Mouse (Mus musculus): Measurements from ENCODE around the gene Gstt2. TPM values are rescaled to one million over a fixed set of nuclear protein-coding genes. Genes with fewer than 3 reads are reported as not detected.
A peak's percentile ranks its signal among the peaks of the same experiment; 100 is the strongest.

Gene Gstt2
- polyA plus RNA-seq, 1 experiment from 2014 or later = 83.7 TPM

GRCm38 (mm10) chr10:75856976-75857375, 19.8 kb upstream of the Gstt2 start:
- H3K4me3 ChIP-seq (ENCODE audit: low read length) = no peak overlapping the region
- H3K36me3 ChIP-seq (ENCODE audit: control insufficient read depth, insufficient read depth, low read length) = no peaks in the 10 kb centered on the region; the same call in 1 of the 2 replicates
- H3K9ac ChIP-seq (ENCODE audit: low read depth, low read length) = no peak overlapping the region
- no peaks in the 10 kb centered on the region for H3K27me3 ChIP-seq (replicated peaks; ENCODE audit: control insufficient read depth, insufficient read depth, low read length)
- 80% methylated on average over 3 of the region's 3 CpGs for WGBS
- H3K9me3 ChIP-seq (ENCODE audit: control insufficient read depth, low read length) = no peaks in the 10 kb centered on the region
- peaks cover 27% of the 10 kb centered on the region for H3K4me1 ChIP-seq (ENCODE audit: control insufficient read depth, insufficient read depth, low read length)
- ATAC-seq = no peak
- no peak overlapping the region for H3K4me2 ChIP-seq (ENCODE audit: low read depth, low read length)
- no peak overlapping the region for H3K27ac ChIP-seq (ENCODE audit: low read length)

- Histone ChIP-seq H3K4me2 (ENCODE audit: low read depth, low read length) (no peak overlapping the region), H3K9me3 (ENCODE audit: control insufficient read depth, low read length) (no peaks in the 10 kb centered on the region), H3K27me3 (replicated peaks; ENCODE audit: control insufficient read depth, insufficient read depth, low read length) (no peaks in the 10 kb centered on the region), H3K9ac (ENCODE audit: low read depth, low read length) (no peak overlapping the region), H3K36me3 (ENCODE audit: control insufficient read depth, insufficient read depth, low read length) (no peaks in the 10 kb centered on the region; the same call in 1 of the 2 replicates), H3K27ac (ENCODE audit: low read length) (no peak overlapping the region), H3K4me1 (ENCODE audit: control insufficient read depth, insufficient read depth, low read length) (peaks cover 34% of the 10 kb centered on the region), H3K4me3 (ENCODE audit: low read length) (no peak overlapping the region)
- no peak for ATAC-seq
- WGBS = 74% methylated on average over 11 of the region's 11 CpGs
These were observed 19.1 kb upstream of the Gstt2 start for GRCm38 (mm10) chr10:75856155-75856907.

- no peak overlapping the region for H3K4me3 ChIP-seq (ENCODE audit: low read length)
- peaks cover 37% of the 10 kb centered on the region for H3K4me1 ChIP-seq (ENCODE audit: control insufficient read depth, insufficient read depth, low read length)
- no peak for ATAC-seq
- H3K27me3 ChIP-seq (replicated peaks; ENCODE audit: control insufficient read depth, insufficient read depth, low read length) = no peaks in the 10 kb centered on the region
- no peaks in the 10 kb centered on the region for H3K9me3 ChIP-seq (ENCODE audit: control insufficient read depth, low read length)
- no peak overlapping the region for H3K9ac ChIP-seq (ENCODE audit: low read depth, low read length)
- H3K27ac ChIP-seq (ENCODE audit: low read length) = no peak overlapping the region
- H3K36me3 ChIP-seq (ENCODE audit: control insufficient read depth, insufficient read depth, low read length) = no peaks in the 10 kb centered on the region; the same call in 1 of the 2 replicates
- H3K4me2 ChIP-seq (ENCODE audit: low read depth, low read length) = no peak overlapping the region
- WGBS = 85% methylated on average over 15 of the region's 15 CpGs
These were observed 18.3 kb upstream of the Gstt2 start for GRCm38 (mm10) chr10:75855416-75855981.

- Histone ChIP-seq H3K4me3 (ENCODE audit: low read length) (no peak overlapping the region), H3K4me2 (ENCODE audit: low read depth, low read length) (no peak overlapping the region), H3K9ac (ENCODE audit: low read depth, low read length) (no peak overlapping the region), H3K36me3 (ENCODE audit: control insufficient read depth, insufficient read depth, low read length) (no peaks in the 10 kb centered on the region; the same call in 1 of the 2 replicates), H3K4me1 (ENCODE audit: control insufficient read depth, insufficient read depth, low read length) (peaks cover 33% of the 10 kb centered on the region), H3K27ac (ENCODE audit: low read length) (no peak overlapping the region), H3K27me3 (replicated peaks; ENCODE audit: control insufficient read depth, insufficient read depth, low read length) (no peaks in the 10 kb centered on the region), H3K9me3 (ENCODE audit: control insufficient read depth, low read length) (no peaks in the 10 kb centered on the region)
- WGBS = 80% methylated on average over 6 of the region's 6 CpGs
- ATAC-seq = no peak
These were observed 17.6 kb upstream of the Gstt2 start for GRCm38 (mm10) chr10:75854791-75855190.

GRCm38 (mm10) chr10:75854096-75854495, 16.9 kb upstream of the Gstt2 start:
- H3K4me2 ChIP-seq (ENCODE audit: low read depth, low read length) = no peak overlapping the region
- WGBS = 49% methylated on average over 5 of the region's 5 CpGs
- H3K4me3 ChIP-seq (ENCODE audit: low read length) = no peak overlapping the region
- H3K27me3 ChIP-seq (replicated peaks; ENCODE audit: control insufficient read depth, insufficient read depth, low read length) = no peaks in the 10 kb centered on the region
- ATAC-seq = no peak
- no peak overlapping the region for H3K9ac ChIP-seq (ENCODE audit: low read depth, low read length)
- H3K36me3 ChIP-seq (ENCODE audit: control insufficient read depth, insufficient read depth, low read length) = no peaks in the 10 kb centered on the region; the same call in 1 of the 2 replicates
- no peaks in the 10 kb centered on the region for H3K9me3 ChIP-seq (ENCODE audit: control insufficient read depth, low read length)
- peaks cover 33% of the 10 kb centered on the region for H3K4me1 ChIP-seq (ENCODE audit: control insufficient read depth, insufficient read depth, low read length)
- no peak overlapping the region for H3K27ac ChIP-seq (ENCODE audit: low read length)

- Histone ChIP-seq H3K9me3 (ENCODE audit: control insufficient read depth, low read length) (no peaks in the 10 kb centered on the region), H3K27ac (ENCODE audit: low read length) (no peak overlapping the region), H3K4me3 (ENCODE audit: low read length) (no peak overlapping the region), H3K27me3 (replicated peaks; ENCODE audit: control insufficient read depth, insufficient read depth, low read length) (no peaks in the 10 kb centered on the region), H3K4me2 (ENCODE audit: low read depth, low read length) (no peak overlapping the region), H3K36me3 (ENCODE audit: control insufficient read depth, insufficient read depth, low read length) (no peaks in the 10 kb centered on the region; the same call in 1 of the 2 replicates), H3K9ac (ENCODE audit: low read depth, low read length) (no peak overlapping the region), H3K4me1 (ENCODE audit: control insufficient read depth, insufficient read depth, low read length) (peaks cover 26% of the 10 kb centered on the region)
- ATAC-seq = peak; percentile 37
- 26% methylated on average over 10 of the region's 10 CpGs for WGBS
These were observed 16.2 kb upstream of the Gstt2 start for GRCm38 (mm10) chr10:75853452-75853851.

- Histone ChIP-seq H3K36me3 (ENCODE audit: control insufficient read depth, insufficient read depth, low read length) (no peaks in the 10 kb centered on the region; the same call in 1 of the 2 replicates), H3K4me1 (ENCODE audit: control insufficient read depth, insufficient read depth, low read length) (peaks cover 19% of the 10 kb centered on the region), H3K4me2 (ENCODE audit: low read depth, low read length) (no peak overlapping the region), H3K9ac (ENCODE audit: low read depth, low read length) (no peak overlapping the region), H3K27me3 (replicated peaks; ENCODE audit: control insufficient read depth, insufficient read depth, low read length) (no peaks in the 10 kb centered on the region), H3K27ac (ENCODE audit: low read length) (peak overlapping the region; percentile 26; the same call in 1 of the 2 replicates), H3K9me3 (ENCODE audit: control insufficient read depth, low read length) (no peaks in the 10 kb centered on the region), H3K4me3 (ENCODE audit: low read length) (no peak overlapping the region)
- ATAC-seq = peak; percentile 87
- WGBS = 70% methylated on average over 12 of the region's 12 CpGs
These were observed 15.4 kb upstream of the Gstt2 start for GRCm38 (mm10) chr10:75852539-75853125.

- Histone ChIP-seq H3K9me3 (ENCODE audit: control insufficient read depth, low read length) (no peaks in the 10 kb centered on the region), H3K4me2 (ENCODE audit: low read depth, low read length) (no peak overlapping the region), H3K27ac (ENCODE audit: low read length) (no peak overlapping the region), H3K36me3 (ENCODE audit: control insufficient read depth, insufficient read depth, low read length) (no peaks in the 10 kb centered on the region; the same call in 1 of the 2 replicates), H3K9ac (ENCODE audit: low read depth, low read length) (peak overlapping the region; percentile 15; the same call in 1 of the 2 replicates), H3K4me3 (ENCODE audit: low read length) (no peak overlapping the region), H3K27me3 (replicated peaks; ENCODE audit: control insufficient read depth, insufficient read depth, low read length) (no peaks in the 10 kb centered on the region), H3K4me1 (ENCODE audit: control insufficient read depth, insufficient read depth, low read length) (peaks cover 17% of the 10 kb centered on the region)
- ATAC-seq = no peak
- 49% methylated on average over 3 of the region's 3 CpGs for WGBS
These were observed 14.5 kb upstream of the Gstt2 start for GRCm38 (mm10) chr10:75851681-75852080.

- ATAC-seq = no peak
- Histone ChIP-seq H3K4me3 (ENCODE audit: low read length) (no peak overlapping the region), H3K27ac (ENCODE audit: low read length) (no peak overlapping the region), H3K36me3 (ENCODE audit: control insufficient read depth, insufficient read depth, low read length) (no peaks in the 10 kb centered on the region; the same call in 1 of the 2 replicates), H3K27me3 (replicated peaks; ENCODE audit: control insufficient read depth, insufficient read depth, low read length) (no peaks in the 10 kb centered on the region), H3K9me3 (ENCODE audit: control insufficient read depth, low read length) (no peaks in the 10 kb centered on the region), H3K4me1 (ENCODE audit: control insufficient read depth, insufficient read depth, low read length) (peaks cover 17% of the 10 kb centered on the region), H3K9ac (ENCODE audit: low read depth, low read length) (0 out of 2 replicates have a peak overlapping the region, but pooled peaks have one; percentile 4), H3K4me2 (ENCODE audit: low read depth, low read length) (no peak overlapping the region)
- 21% methylated on average over 6 of the region's 6 CpGs for WGBS
These were observed 13.9 kb upstream of the Gstt2 start for GRCm38 (mm10) chr10:75851076-75851475.

Data from intestine, embryonic 16.5 days (tissue).